Comparison of ENCODE assay signal across 17 mouse cellular contexts in genomic region chr9:66601006-66601405, GRCm38 (mm10). TPM values are rescaled to one million over a fixed set of nuclear protein-coding genes. Genes with fewer than 3 reads are reported as not detected.
A peak's percentile ranks its signal among the peaks of the same experiment; 100 is the strongest.
DNase-seq lines count a peak whose midpoint lies in the region; ATAC-seq and TF ChIP-seq lines count a peak whose summit lies in the region.
"Had no signal": no experiment of that assay in that cellular context is flagged by ENCODE, and none has a peak within 500 bp of the region (broad histone marks: within the 10 kb centered on the region; RNA-seq: fewer than 3 reads in every experiment).

No protein-coding gene starts in this region.

- no peaks in the 10 kb centered on the region for H3K27me3 ChIP-seq in liver, adult 2 months (ENCODE audit: control insufficient read depth, insufficient read depth, low read length)
- no peaks in the 10 kb centered on the region for H3K27me3 ChIP-seq in liver, embryonic 11.5 days (replicated peaks; ENCODE audit: control insufficient read depth, insufficient read depth, low read length)
- H3K27me3 ChIP-seq in MEL (ENCODE audit: control insufficient read depth in 1 of 2, insufficient read depth in 2 of 2, low read length in 2 of 2): no peaks in the 10 kb centered on the region; a peak in 1 of 4 replicates
- no peaks in the 10 kb centered on the region for H3K27me3 ChIP-seq in midbrain, embryonic 16.5 days (ENCODE audit: control insufficient read depth, insufficient read depth, low read depth, low read length)
- H3K27me3 ChIP-seq: megakaryocyte, embryonic 14.5 days had no signal

- no peak overlapping the region for H3K9ac ChIP-seq in liver, adult 2 months (ENCODE audit: low read depth, low read length)
- no peak overlapping the region for H3K9ac ChIP-seq in liver, embryonic 11.5 days (ENCODE audit: low read depth, low read length)
- H3K9ac ChIP-seq in MEL (ENCODE audit: control insufficient read depth, low read depth, low read length, poor library complexity, severe bottlenecking): no peak overlapping the region
- H3K9ac ChIP-seq in midbrain, embryonic 16.5 days (ENCODE audit: low read depth, low read length): no peak overlapping the region
- H3K9ac ChIP-seq: forebrain, embryonic 13.5 days; limb, embryonic 13.5 days; lung, embryonic 14.5 days had no signal

- no peaks in the 10 kb centered on the region for H3K9me3 ChIP-seq in liver, embryonic 11.5 days (ENCODE audit: control insufficient read depth, low read length)
- no peaks in the 10 kb centered on the region for H3K9me3 ChIP-seq in MEL (replicated peaks; ENCODE audit: insufficient read depth, low read length)
- H3K9me3 ChIP-seq in midbrain, embryonic 16.5 days (replicated peaks; ENCODE audit: control insufficient read depth, low read length, poor library complexity, severe bottlenecking): no peaks in the 10 kb centered on the region
- H3K9me3 ChIP-seq: forebrain, embryonic 13.5 days; limb, embryonic 13.5 days; megakaryocyte, embryonic 14.5 days had no signal

- TF ChIP-seq POLR2A in liver, adult 2 months (IDR thresholded peaks at IDR 0.05; ENCODE audit: extremely low read depth, insufficient read depth, low read length): no peak
- TF ChIP-seq POLR2A in MEL (IDR thresholded peaks at IDR 0.05; ENCODE audit: control insufficient read depth in 1 of 2, insufficient read depth in 1 of 2, low read depth in 1 of 2, low read length in 2 of 2, poor library complexity in 1 of 2): no peak

- no peak for TF ChIP-seq RAD21 in MEL (IDR thresholded peaks at IDR 0.05; ENCODE audit: low read depth, low read length)

- WGBS in liver, adult 2 months: 73% methylated on average over 2 of the region's 2 CpGs
- 57% methylated on average over 2 of the region's 2 CpGs for WGBS in liver, embryonic 11.5 days
- WGBS in macrophage (ENCODE audit: missing documents): 53% methylated on average over 2 of the region's 2 CpGs
- WGBS in midbrain, embryonic 16.5 days: 82% methylated on average over 2 of the region's 2 CpGs

- no peak for TF ChIP-seq CTCF in liver, adult 2 months (IDR thresholded peaks at IDR 0.05; ENCODE audit: low read depth, low read length)
- no peak for TF ChIP-seq CTCF in MEL (IDR thresholded peaks at IDR 0.05 in 2 of 3, conservative IDR thresholded peaks at IDR 0.05 in 1 of 3; ENCODE audit: control insufficient read depth in 1 of 3, insufficient read depth in 1 of 3, low read depth in 2 of 3, low read length in 3 of 3, poor library complexity in 1 of 3, severe bottlenecking in 1 of 3)

- H3K4me2 ChIP-seq in liver, embryonic 11.5 days: no peak overlapping the region
- no peak overlapping the region for H3K4me2 ChIP-seq in midbrain, embryonic 16.5 days (ENCODE audit: low read length)
- H3K4me2 ChIP-seq: forebrain, embryonic 13.5 days; limb, embryonic 13.5 days; lung, embryonic 14.5 days had no signal

- no peaks in the 10 kb centered on the region for H3K36me3 ChIP-seq in liver, adult 2 months (ENCODE audit: control insufficient read depth, insufficient read depth, low read length)
- no peaks in the 10 kb centered on the region for H3K36me3 ChIP-seq in liver, embryonic 11.5 days (ENCODE audit: control insufficient read depth, insufficient read depth, low read length)
- H3K36me3 ChIP-seq in MEL (ENCODE audit: control insufficient read depth in 1 of 2, insufficient read depth in 2 of 2, low read length in 2 of 2) (peaks cover 0 to 44% of the 10 kb centered on the region in 2 experiments; a peak in 2 of 4 replicates), macrophage (ENCODE audit: inconsistent target) (no peaks in the 10 kb centered on the region)
- H3K36me3 ChIP-seq in midbrain, embryonic 16.5 days (ENCODE audit: control insufficient read depth, insufficient read depth, low read length): no peaks in the 10 kb centered on the region
- H3K36me3 ChIP-seq: limb, embryonic 13.5 days had no signal

- ATAC-seq in liver, embryonic 11.5 days (replicated peaks; ENCODE audit: low FRiP score): no peak
- ATAC-seq in midbrain, embryonic 16.5 days: no peak
- ATAC-seq: CD4-positive, CD25-positive, alpha-beta regulatory T cell, adult 4 months; forebrain, embryonic 13.5 days; inflammation-experienced regulatory T-cells, adult 6 months had no signal

- peak overlapping the region; percentile 81 for H3K27ac ChIP-seq in liver, adult 2 months (replicated peaks; ENCODE audit: insufficient read depth, low read depth, low read length)
- H3K27ac ChIP-seq in liver, embryonic 11.5 days (ENCODE audit: low read depth, low read length): no peak overlapping the region
- H3K27ac ChIP-seq in MEL (ENCODE audit: control insufficient read depth, low read depth, low read length): peak overlapping the region; percentile 71
- H3K27ac ChIP-seq in macrophage: peak overlapping the region; percentile 87
- no peak overlapping the region for H3K27ac ChIP-seq in midbrain, embryonic 16.5 days (ENCODE audit: low read length)
- H3K27ac ChIP-seq: forebrain, embryonic 13.5 days; limb, embryonic 13.5 days had no signal

- peak; percentile 57 for DNase-seq in liver, adult 2 months (ENCODE audit: extremely low read depth, low read depth, low spot score)
- DNase-seq in liver, embryonic 11.5 days (ENCODE audit: low spot score): no peak
- DNase-seq in MEL (ENCODE audit: low read depth, low spot score) (peak; percentile 68), adipocyte (ENCODE audit: low spot score) (peak; percentile 57)
- no peak for DNase-seq in testis, postnatal 10 days (ENCODE audit: low spot score)
- DNase-seq: adrenal gland, postnatal 10 days; cerebellum, adult 9-10 months; kidney, adult 9 months; lung, embryonic 14.5 days; thymus, postnatal 36 days had no signal

- TF ChIP-seq EP300 in MEL (IDR thresholded peaks at IDR 0.05; ENCODE audit: low read depth in 1 of 2, low read length in 2 of 2): peak in 1 of 2 experiments; percentile 18; a peak in 2 of 4 replicates

- peaks cover 29% of the 10 kb centered on the region for H3K4me1 ChIP-seq in liver, adult 2 months (ENCODE audit: control insufficient read depth, insufficient read depth, low read length)
- H3K4me1 ChIP-seq in liver, embryonic 11.5 days (replicated peaks; ENCODE audit: control insufficient read depth, insufficient read depth, low read length): peaks cover 32% of the 10 kb centered on the region
- peaks cover 17 to 50% of the 10 kb centered on the region in 2 experiments for H3K4me1 ChIP-seq in MEL (ENCODE audit: control insufficient read depth in 1 of 2, insufficient read depth in 2 of 2, low read length in 2 of 2)
- H3K4me1 ChIP-seq in midbrain, embryonic 16.5 days (ENCODE audit: control insufficient read depth, insufficient read depth, low read length): peaks cover 5% of the 10 kb centered on the region

- no peaks in the 10 kb centered on the region for H3K79me2 ChIP-seq in liver, adult 2 months (ENCODE audit: control insufficient read depth, insufficient read depth, low read length)
- H3K79me2 ChIP-seq in MEL (ENCODE audit: control insufficient read depth, insufficient read depth, low read length, poor library complexity) (no peaks in the 10 kb centered on the region), macrophage (ENCODE audit: inconsistent target) (no peaks in the 10 kb centered on the region)

- H3K4me3 ChIP-seq in liver, adult 2 months (ENCODE audit: insufficient read depth, low read depth, low read length): no peak overlapping the region
- no peak overlapping the region for H3K4me3 ChIP-seq in liver, embryonic 11.5 days (ENCODE audit: low read depth, low read length)
- H3K4me3 ChIP-seq in MEL (ENCODE audit: control insufficient read depth in 1 of 2, insufficient read depth in 1 of 2, low read depth in 2 of 2, low read length in 2 of 2): no peak overlapping the region
- no peak overlapping the region for H3K4me3 ChIP-seq in macrophage (ENCODE audit: inconsistent target)
- no peak overlapping the region for H3K4me3 ChIP-seq in midbrain, embryonic 16.5 days (ENCODE audit: low read depth, low read length)
- H3K4me3 ChIP-seq: forebrain, embryonic 13.5 days; limb, embryonic 13.5 days; megakaryocyte, embryonic 14.5 days had no signal

TF ChIP-seq in MEL, 35 proteins besides CTCF, POLR2A, EP300 and RAD21 (continues in another document):
- TF ChIP-seq UBTF (IDR thresholded peaks at IDR 0.05; ENCODE audit: borderline replicate concordance, insufficient read depth, low read depth, low read length): no peak
- no peak for TF ChIP-seq ELF1 (IDR thresholded peaks at IDR 0.05; ENCODE audit: low read depth, low read length)
- no peak for TF ChIP-seq USF1 (IDR thresholded peaks at IDR 0.05; ENCODE audit: low read depth, low read length)
- TF ChIP-seq POLR2AphosphoS5 (IDR thresholded peaks at IDR 0.05; ENCODE audit: borderline replicate concordance, low read depth, low read length): no peak
- no peak for TF ChIP-seq ETS1 (IDR thresholded peaks at IDR 0.05; ENCODE audit: low read depth, low read length)
- no peak for TF ChIP-seq MYB (IDR thresholded peaks at IDR 0.05; ENCODE audit: low read depth, low read length)
- no peak for TF ChIP-seq TCF12 (IDR thresholded peaks at IDR 0.05; ENCODE audit: low read depth, low read length)
- no peak for TF ChIP-seq MEF2A (IDR thresholded peaks at IDR 0.05; ENCODE audit: extremely low read depth, insufficient replicate concordance, low read depth, low read length, poor library complexity, severe bottlenecking)
- no peak for TF ChIP-seq ZKSCAN1 (IDR thresholded peaks at IDR 0.05; ENCODE audit: low read depth, low read length)
- no peak for TF ChIP-seq BHLHE40 (IDR thresholded peaks at IDR 0.05; ENCODE audit: borderline replicate concordance, low read depth, low read length)
- TF ChIP-seq POLR2AphosphoS2 (IDR thresholded peaks at IDR 0.05; ENCODE audit: low read length): no peak
- no peak for TF ChIP-seq NELFE (IDR thresholded peaks at IDR 0.05; ENCODE audit: low read depth, low read length)
- TF ChIP-seq MXI1 (IDR thresholded peaks at IDR 0.05; ENCODE audit: low read depth, low read length): no peak
- no peak for TF ChIP-seq RCOR1 (IDR thresholded peaks at IDR 0.05; ENCODE audit: low read depth, low read length)
- no peak for TF ChIP-seq GATA1 (IDR thresholded peaks at IDR 0.05; ENCODE audit: low read depth, low read length)
- TF ChIP-seq KAT2A (conservative IDR thresholded peaks at IDR 0.05; ENCODE audit: low read depth, low read length): no peak

RNA-seq across cellular contexts. Expression of gene Usp3, which starts 8.1 kb away (rescaled TPM):
- 37.7 and 41.5 TPM in 2 replicates for total RNA-seq in liver, adult 2 months (2014; rRNA removed)
- 9.8 and 11.2 TPM in 2 replicates for polyA plus RNA-seq in liver, adult 2 months (2012; rRNA removed)
- 32.8 and 33.1 TPM in 2 replicates for polyA plus RNA-seq in liver, embryonic 11.5 days (2014; fragmentation: Nextera tagmentation; extraction: Ambion mirVana)
- 9.8 and 11.7 TPM in 2 replicates for total RNA-seq in MEL (2012; rRNA removed)
- polyA plus RNA-seq in MEL (2012; ENCODE audit: insufficient read depth in 1 of 2, insufficient read length in 2 of 2, low read depth in 1 of 2, low replicate concordance in 2 of 2, missing spikeins in 1 of 2) (100 to 1,000 TPM in 1 of 2 experiments, 10 to 100 TPM in 1; 22.0 to 534 TPM), macrophage (2018) (14.6 to 26.5 TPM (median 21.3 TPM) in 3 replicates)
- total RNA-seq in macrophage (2018; cell fraction: chromatin; rRNA removed): 100 to 1,000 TPM in 2 of 26 experiments, 10 to 100 TPM in 24; 58.9 to 102 (median 79.8) TPM
- 10 to 100 TPM; 17.1 to 31.7 (median 25.2) TPM for total RNA-seq in macrophage (2018; cell fraction: cytosol; rRNA removed)
- 10 to 100 TPM; 28.6 to 60.1 (median 44.0) TPM for total RNA-seq in macrophage (2018; cell fraction: nucleus; rRNA removed)
- polyA plus RNA-seq in midbrain, embryonic 16.5 days (2015; fragmentation: Nextera tagmentation; extraction: Ambion mirVana): 43.5 and 62.6 TPM in 2 replicates

Comparison
In these comparisons a context has a peak if more than half of its experiments do, and no peak if none do; other contexts are left out.
1. DNase-seq: peak in liver, adult 2 months (single experiment), MEL (single experiment) and adipocyte (single experiment); none in liver, embryonic 11.5 days (single experiment) and testis, postnatal 10 days (single experiment).
2. H3K27ac ChIP-seq: peak in liver, adult 2 months (single experiment), MEL (single experiment) and macrophage (single experiment); none in liver, embryonic 11.5 days (single experiment) and midbrain, embryonic 16.5 days (single experiment).